Mouse (Mus musculus) kidney, postnatal 10 days (tissue): Measurements from ENCODE around the gene Fam168a.
A peak's percentile ranks its signal among the peaks of the same experiment; 100 is the strongest.

Source experiments
- DNase-seq: peaks from one replicate; pipeline ENCODE4 v3.0.0; 2021; ENCODE audit warnings: mixed read lengths

Fam168a gene

GRCm38 (mm10) chr7:100784650-100785049 is 78.2 kb downstream of the Fam168a start:
- no peak for DNase-seq

DNA sequence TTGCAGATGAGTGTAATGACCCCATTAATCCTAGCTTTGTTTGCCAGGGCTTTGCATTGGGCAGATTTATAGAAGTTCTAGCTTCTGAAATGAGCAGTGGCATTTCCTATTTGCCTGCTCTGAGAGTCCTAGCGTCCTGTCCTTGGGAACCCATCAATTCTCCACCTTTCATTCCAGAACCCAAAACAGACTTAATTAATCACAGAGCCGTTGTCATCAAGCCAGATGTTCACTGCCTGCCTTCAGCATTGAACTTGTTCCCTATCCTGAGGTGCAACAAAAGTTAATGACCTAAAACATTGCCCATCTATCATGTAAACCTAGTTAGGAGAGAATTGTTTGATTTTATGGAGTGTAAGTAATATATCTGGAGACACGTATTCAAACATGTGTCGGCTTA is 79.0 kb downstream of the Fam168a start:
- DNase-seq, result no peak

- no peak for DNase-seq
Observed at GRCm38 (mm10) chr7:100786078-100786477, 79.6 kb downstream of the Fam168a start.

- DNase-seq, result peak; percentile 22
Observed at GRCm38 (mm10) chr7:100788291-100788690, 81.9 kb downstream of the Fam168a start.

DNA sequence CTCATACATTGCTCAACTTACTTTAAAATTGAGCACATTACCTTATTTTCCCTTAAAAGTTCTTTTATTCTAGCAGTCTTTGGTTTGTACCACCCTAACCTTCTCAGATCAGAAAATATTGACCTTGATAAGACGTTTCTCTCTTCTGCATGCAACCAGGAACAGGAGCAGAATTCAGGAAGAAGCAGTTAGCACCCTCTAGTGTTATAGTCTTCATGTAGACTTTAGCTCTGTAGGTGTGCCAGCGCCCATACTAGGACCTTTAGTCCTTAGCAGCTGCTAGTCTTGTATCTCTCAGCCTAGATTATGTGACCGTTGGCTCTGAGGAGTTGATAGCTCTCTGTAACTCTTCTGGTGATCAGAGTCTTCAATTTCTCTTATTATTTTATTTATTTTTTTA is 92.4 kb downstream of the Fam168a start:
- DNase-seq, result no peak

DNA sequence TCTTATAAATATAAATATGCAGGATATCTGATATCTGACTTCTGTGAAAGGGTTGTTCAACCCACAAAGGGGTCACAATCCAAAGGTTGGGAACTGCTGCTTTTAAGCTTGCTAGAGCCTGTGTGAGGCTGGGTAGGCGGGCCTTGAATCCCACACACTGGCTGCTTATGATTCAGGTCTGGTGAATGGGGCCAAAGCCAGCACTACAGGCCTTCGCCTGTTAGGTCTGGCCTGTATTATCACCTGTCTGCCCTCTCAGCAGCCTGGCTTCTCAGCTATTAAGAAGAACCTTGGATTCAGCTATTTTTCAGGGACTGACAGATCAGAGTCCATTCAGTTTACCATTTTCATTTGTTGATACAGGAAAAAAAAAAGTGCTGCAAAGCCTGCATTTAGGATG is 99.0 kb downstream of the Fam168a start:
- DNase-seq, result peak; percentile 19

DNA sequence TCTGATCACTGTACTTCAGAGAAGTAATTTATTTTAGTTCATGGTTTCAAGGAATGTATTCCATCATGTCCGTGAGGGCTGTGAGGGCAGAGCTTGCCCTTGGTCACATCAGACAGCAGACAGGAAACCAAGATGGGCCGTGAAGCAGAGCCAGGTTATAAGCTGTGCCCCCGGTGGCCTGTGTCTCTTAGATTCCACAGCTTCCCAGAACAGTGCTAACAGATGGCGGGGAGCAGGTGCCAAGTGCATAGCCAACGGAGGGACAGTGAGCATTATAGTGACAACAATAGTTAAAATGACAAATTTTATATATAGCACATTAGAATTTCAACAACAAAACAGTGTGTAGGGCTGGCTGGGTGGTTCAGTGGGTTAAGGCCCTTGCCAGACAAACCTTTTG is 105.5 kb downstream of the Fam168a start:
- DNase-seq, result no peak

- no peak for DNase-seq
Observed at GRCm38 (mm10) chr7:100812641-100813040, 106.2 kb downstream of the Fam168a start.

GRCm38 (mm10) chr7:100815900-100816570 is 109.6 kb downstream of the Fam168a start:
- no peak for DNase-seq

- no peak for DNase-seq
Observed at GRCm38 (mm10) chr7:100816759-100817441, 110.5 kb downstream of the Fam168a start.

DNA sequence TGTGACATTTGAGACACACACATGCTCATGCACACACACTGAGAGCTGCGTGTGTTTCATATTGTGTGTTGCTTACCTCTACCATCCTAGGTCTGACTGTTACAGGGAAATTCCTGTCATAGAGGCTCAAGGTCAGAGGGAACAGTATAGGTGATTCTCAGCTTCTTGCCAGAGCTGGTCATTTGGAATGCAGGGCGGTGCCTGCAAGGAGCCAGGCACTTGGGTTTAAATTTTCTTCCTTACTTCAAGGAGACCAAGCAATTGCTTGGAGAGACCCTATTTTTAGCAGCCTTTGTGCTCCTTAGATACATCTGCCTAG is 111.0 kb downstream of the Fam168a start:
- DNase-seq, result no peak

DNA sequence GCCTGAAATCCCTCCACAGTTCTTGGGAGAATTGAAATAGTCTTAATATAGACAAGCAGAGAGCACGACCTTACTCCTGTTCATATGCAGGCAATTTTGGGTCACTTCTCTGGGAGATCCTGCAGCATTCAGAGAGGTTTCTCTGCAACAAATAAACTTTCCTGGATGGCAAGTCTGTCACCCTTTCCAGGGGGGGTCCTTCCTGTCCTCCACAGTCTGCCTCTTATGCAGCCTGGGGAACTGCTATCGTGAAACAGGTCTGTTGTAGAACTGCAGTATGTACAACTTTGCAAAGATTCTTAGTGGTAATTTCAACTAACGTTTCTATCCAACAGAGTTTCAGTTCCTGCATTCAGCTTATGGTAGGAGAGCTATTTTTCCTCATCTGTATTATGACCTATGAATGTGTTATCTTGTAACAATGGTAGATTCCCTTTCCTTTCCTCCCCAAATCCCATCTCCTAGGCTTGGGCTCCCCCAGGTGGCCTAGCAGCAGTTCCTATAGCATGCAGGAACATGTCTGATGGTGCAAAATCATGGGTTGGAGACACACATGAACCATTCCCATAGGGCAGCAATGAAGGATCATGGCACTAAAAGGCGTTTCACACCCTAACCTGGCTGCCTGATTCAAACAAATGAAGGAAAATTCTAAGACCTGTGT is 112.1 kb downstream of the Fam168a start:
- DNase-seq, result peak; percentile 53

DNA sequence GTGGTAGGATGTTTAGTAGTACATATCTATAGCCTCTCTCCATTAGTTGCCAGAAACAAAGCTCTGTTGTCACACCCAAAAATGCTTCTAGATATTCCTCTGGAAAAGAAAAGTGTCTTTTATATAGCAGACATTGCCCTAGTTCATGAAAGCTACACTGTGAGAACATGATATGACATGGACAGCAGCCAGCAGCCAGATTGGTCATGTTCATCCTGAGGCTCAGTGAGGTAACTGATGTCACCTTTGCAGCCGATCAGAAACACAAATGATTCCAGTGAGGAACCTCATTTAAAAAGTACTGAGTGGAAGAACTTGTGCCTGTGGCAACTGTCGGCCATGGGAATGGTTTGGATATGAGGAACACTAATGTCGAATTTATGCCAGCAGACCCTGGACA is 118.2 kb downstream of the Fam168a start:
- DNase-seq, result no peak

DNA sequence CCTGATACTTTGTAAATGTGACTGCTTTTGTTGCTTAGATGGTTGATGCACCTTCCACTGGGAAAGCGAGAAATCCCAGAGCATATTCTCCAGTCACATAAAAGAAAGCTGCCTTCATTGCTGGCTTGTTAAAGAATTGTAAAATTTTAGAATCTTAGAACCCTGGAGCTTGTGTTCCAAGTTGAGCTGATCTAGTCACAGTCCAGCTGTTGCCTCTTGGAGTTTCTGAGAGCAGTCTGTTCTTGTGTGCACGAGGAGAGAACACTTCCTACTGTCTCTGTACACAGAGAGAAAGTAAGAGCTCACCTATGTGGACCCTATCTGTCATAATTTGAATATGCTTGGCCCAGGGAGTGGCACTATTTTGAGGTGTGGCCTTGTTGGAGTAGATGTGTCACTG is 122.1 kb downstream of the Fam168a start:
- DNase-seq, result no peak

DNA sequence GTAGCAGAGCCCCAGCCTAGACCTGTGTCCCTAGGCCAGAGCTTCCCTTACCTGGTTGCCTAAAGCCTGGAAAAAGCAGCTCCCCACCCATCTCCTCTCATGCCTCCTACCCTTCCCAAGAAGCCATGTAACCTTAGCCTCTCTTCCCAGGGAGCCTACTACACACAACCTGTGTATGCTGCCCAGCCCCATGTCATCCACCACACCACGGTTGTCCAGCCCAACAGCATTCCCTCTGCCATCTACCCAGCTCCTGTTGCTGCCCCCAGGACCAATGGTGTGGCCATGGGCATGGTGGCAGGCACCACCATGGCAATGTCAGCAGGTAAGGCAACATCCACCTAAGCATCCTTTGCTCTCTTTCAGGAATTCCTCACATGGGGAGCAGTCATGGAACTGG is 127.4 kb downstream of the Fam168a start:
- no peak for DNase-seq

- no peak for DNase-seq
Observed at GRCm38 (mm10) chr7:100835168-100835567, 128.7 kb downstream of the Fam168a start.

DNA sequence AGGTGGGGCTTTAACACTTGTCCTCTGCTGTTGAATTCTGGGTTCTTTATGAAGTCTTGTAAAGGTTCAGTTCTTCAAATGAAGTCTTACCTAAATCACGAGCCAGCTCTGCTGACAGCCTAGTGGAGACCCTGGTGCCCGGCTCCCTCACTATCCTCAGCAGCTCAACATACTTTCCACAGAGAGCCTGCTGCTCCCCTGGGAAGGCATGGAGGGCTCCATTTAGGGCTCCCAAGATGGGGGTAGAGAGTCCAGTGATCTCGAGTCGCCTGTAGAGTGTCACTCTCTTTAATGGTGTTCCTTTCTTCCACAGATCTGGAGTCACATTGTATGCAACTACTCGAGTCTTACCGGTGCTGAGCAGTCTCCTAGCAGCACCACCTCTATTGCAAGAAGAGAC is 129.3 kb downstream of the Fam168a start:
- no peak for DNase-seq

- no peak for DNase-seq
Observed at GRCm38 (mm10) chr7:100836657-100837056, 130.2 kb downstream of the Fam168a start.

GRCm38 (mm10) chr7:100837701-100838100 is 131.3 kb downstream of the Fam168a start:
- no peak for DNase-seq

GRCm38 (mm10) chr7:100839632-100840402 is 133.4 kb downstream of the Fam168a start:
- no peak for DNase-seq

- no peak for DNase-seq
Observed at GRCm38 (mm10) chr7:100840906-100841305, 134.5 kb downstream of the Fam168a start.

GRCm38 (mm10) chr7:100841608-100842007 is 135.2 kb downstream of the Fam168a start:
- DNase-seq, result no peak

DNA sequence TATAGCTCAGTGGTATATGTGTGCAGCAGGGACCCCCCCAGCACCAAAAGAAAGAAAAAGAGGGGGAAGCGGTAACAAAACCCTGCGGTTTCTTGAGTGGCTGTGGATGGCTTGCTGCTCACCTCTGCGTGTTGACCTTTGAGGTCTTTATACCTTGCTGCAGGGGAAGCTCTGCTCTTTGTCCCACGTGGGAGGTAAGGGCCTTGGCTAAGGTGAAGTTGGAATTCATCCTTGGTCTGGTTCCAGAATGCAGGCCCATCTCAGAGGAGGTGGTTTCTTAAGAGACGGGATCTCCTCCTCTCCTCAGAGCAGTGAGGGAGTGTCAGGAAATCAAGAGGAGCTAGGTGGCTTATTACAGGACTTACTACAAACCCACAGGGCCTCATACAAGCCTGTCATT is 135.7 kb downstream of the Fam168a start:
- no peak for DNase-seq

GRCm38 (mm10) chr7:100843866-100844265 is 137.4 kb downstream of the Fam168a start:
- DNase-seq, result no peak
